Mouse (Mus musculus) limb, embryonic 14.5 days (tissue): ENCODE measurements at regions not wholly inside any gene's neighbourhood (a gene's known extent, or its start where the extent isn't known, plus 50 kb on each side); places are given as distances from the start of the nearest gene placed in this dataset.

ENCODE experiments used
- ATAC-seq: fragments of 200-750 bp; cut with Nextera tagmentation; 2 replicates; pipeline ENCODE4 v1.8.0; 2017; ENCODE audit warnings: low read depth, moderate number of reproducible peaks, moderate TSS enrichment; ENCODE audit not compliant: low FRiP score
- DNase-seq: peaks from one replicate; pipeline ENCODE4 v3.0.0-alpha.2; 2015; ENCODE audit warnings: low spot score
- H3K27ac ChIP-seq: fragments of 300-500 bp; sonication (generic); replicated peaks from 2 replicates; pipeline ENCODE4 v1.5.1; 2014; ENCODE audit warnings: low read depth, mild to moderate bottlenecking, low read length, moderate library complexity, mixed read lengths
- H3K27me3 ChIP-seq: fragments of 300-500 bp; sonication (generic); 2 replicates; pipeline ENCODE4 v1.6.1; 2014; ENCODE audit warnings: low read length, mixed read lengths; ENCODE audit not compliant: control insufficient read depth, insufficient read depth
- H3K36me3 ChIP-seq: fragments of 300-500 bp; sonication (generic); 2 replicates; pipeline ENCODE4 v1.6.1; 2014; ENCODE audit warnings: mild to moderate bottlenecking, low read length, moderate library complexity, mixed read lengths; ENCODE audit not compliant: control insufficient read depth, insufficient read depth
- H3K4me1 ChIP-seq: fragments of 300-500 bp; sonication (generic); 2 replicates; pipeline ENCODE4 v1.6.1; 2014; ENCODE audit warnings: antibody characterized with exemption, low read length, mixed read lengths; ENCODE audit not compliant: control insufficient read depth, insufficient read depth
- H3K4me2 ChIP-seq: fragments of 300-500 bp; sonication (generic); replicated peaks from 2 replicates; pipeline ENCODE4 v1.6.1; 2014; ENCODE audit warnings: low read depth, mild to moderate bottlenecking, low read length, moderate library complexity; ENCODE audit not compliant: severe bottlenecking
- H3K4me3 ChIP-seq: fragments of 300-500 bp; sonication (generic); replicated peaks from 2 replicates; pipeline ENCODE4 v1.5.1; 2014; ENCODE audit warnings: low read length
- H3K9ac ChIP-seq: fragments of 300-500 bp; sonication (generic); 2 replicates; pipeline ENCODE4 v1.6.1; 2014; ENCODE audit warnings: mild to moderate bottlenecking, low read depth, low read length, moderate library complexity; ENCODE audit not compliant: severe bottlenecking
- H3K9me3 ChIP-seq: fragments of 300-500 bp; sonication (generic); 2 replicates; pipeline ENCODE4 v1.6.1; 2016; ENCODE audit warnings: low read length; ENCODE audit not compliant: control insufficient read depth
- POLR2A ChIP-seq: fragments of 200-500 bp; IDR thresholded peaks from 2 replicates; pipeline ENCODE4 v1.8.0; 2012; ENCODE audit warnings: inconsistent platforms, mild to moderate bottlenecking, moderate library complexity, borderline replicate concordance; ENCODE audit not compliant: insufficient read depth, insufficient read length; ENCODE audit errors: extremely low read depth
- WGBS: fragments of 180-500 bp; shearing (Covaris S2); extraction: QIAGEN DNeasy Blood & Tissue Kit; methylation state at CpG from one replicate; pipeline ENCODE4 v1.1.7; 2014; 5-methylcytosine and 5-hydroxymethylcytosine counted together

GRCm38 (mm10) chr11:113056824-113057223 lies 274.8 kb downstream of the Sox9 start:
- Histone ChIP-seq H3K4me2 (no peak overlapping the region), H3K36me3 (no peaks in the 10 kb centered on the region), H3K27ac (no peak overlapping the region), H3K27me3 (no peaks in the 10 kb centered on the region), H3K9me3 (no peaks in the 10 kb centered on the region), H3K4me1 (peaks cover 19% of the 10 kb centered on the region), H3K9ac (no peak overlapping the region; the same call in 1 of the 2 replicates), H3K4me3 (no peak overlapping the region)
- 14% methylated on average over 5 of the region's 5 CpGs for whole genome bisulfite sequencing
- DNase-seq, result no peak
- TF ChIP-seq POLR2A, result no peak
- ATAC-seq, result no peak

- 83% methylated on average over 4 of the region's 4 CpGs for WGBS
- Histone ChIP-seq H3K36me3 (no peaks in the 10 kb centered on the region), H3K4me1 (no peaks in the 10 kb centered on the region), H3K9me3 (no peaks in the 10 kb centered on the region), H3K4me3 (no peak overlapping the region), H3K9ac (no peak overlapping the region), H3K4me2 (no peak overlapping the region), H3K27ac (no peak overlapping the region), H3K27me3 (no peaks in the 10 kb centered on the region)
- ATAC-seq (no peak), DNase-seq (no peak)
- TF ChIP-seq POLR2A, result no peak
These were observed 288.3 kb downstream of the Sox9 start for GRCm38 (mm10) chr11:113070365-113070764.

DNA sequence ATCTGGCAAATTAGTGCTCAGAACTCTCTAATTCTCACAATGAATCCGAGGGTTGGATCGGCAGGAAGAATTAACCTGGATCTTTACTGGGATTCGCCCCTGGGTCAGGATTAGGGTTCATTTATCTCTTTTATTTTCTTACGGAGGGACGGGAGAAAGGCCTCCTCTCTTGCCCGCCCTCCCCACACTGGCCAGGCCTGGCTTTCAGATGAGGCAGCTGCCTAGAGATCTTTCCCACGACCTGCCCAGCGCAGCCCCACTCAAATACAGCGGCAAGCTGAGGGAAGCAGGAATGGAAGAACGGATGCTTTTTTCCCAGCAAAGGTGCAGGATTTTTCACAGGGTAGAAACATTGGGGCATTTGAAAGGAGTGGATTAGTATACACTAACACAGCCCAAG lies 289.9 kb downstream of the Sox9 start:
- DNase-seq (no peak), ATAC-seq (no peak)
- WGBS, result 37% methylated on average over 10 of the region's 10 CpGs
- Histone ChIP-seq H3K4me3 (no peak overlapping the region), H3K4me1 (no peaks in the 10 kb centered on the region), H3K9me3 (no peaks in the 10 kb centered on the region), H3K27me3 (no peaks in the 10 kb centered on the region), H3K27ac (no peak overlapping the region), H3K4me2 (no peak overlapping the region), H3K36me3 (no peaks in the 10 kb centered on the region), H3K9ac (no peak overlapping the region)
- TF ChIP-seq POLR2A, result no peak

GRCm38 (mm10) chr11:113074328-113074727 lies 292.3 kb downstream of the Sox9 start:
- Histone ChIP-seq H3K4me3 (no peak overlapping the region), H3K27ac (no peak overlapping the region), H3K36me3 (no peaks in the 10 kb centered on the region), H3K9ac (no peak overlapping the region), H3K27me3 (no peaks in the 10 kb centered on the region), H3K4me1 (no peaks in the 10 kb centered on the region), H3K4me2 (no peak overlapping the region), H3K9me3 (no peaks in the 10 kb centered on the region)
- ATAC-seq (no peak), DNase-seq (no peak)
- TF ChIP-seq POLR2A, result no peak
- WGBS, result 88% methylated on average over 9 of the region's 9 CpGs

GRCm38 (mm10) chr11:113076371-113076770 lies 294.3 kb downstream of the Sox9 start:
- Histone ChIP-seq H3K36me3 (no peaks in the 10 kb centered on the region), H3K9me3 (no peaks in the 10 kb centered on the region), H3K9ac (no peak overlapping the region), H3K4me1 (no peaks in the 10 kb centered on the region), H3K4me2 (no peak overlapping the region), H3K27ac (no peak overlapping the region), H3K4me3 (no peak overlapping the region), H3K27me3 (no peaks in the 10 kb centered on the region)
- no peak for TF ChIP-seq POLR2A
- whole genome bisulfite sequencing, result 100% methylated on average over 4 of the region's 4 CpGs
- ATAC-seq (no peak), DNase-seq (no peak)

GRCm38 (mm10) chr11:113080311-113080710 lies 298.3 kb downstream of the Sox9 start:
- H3K9ac ChIP-seq, result no peak overlapping the region
- no peaks in the 10 kb centered on the region for H3K9me3 ChIP-seq
- H3K4me2 ChIP-seq, result no peak overlapping the region
- no peak overlapping the region for H3K4me3 ChIP-seq
- no peak for DNase-seq
- H3K36me3 ChIP-seq, result no peaks in the 10 kb centered on the region
- ATAC-seq, result no peak
- no peaks in the 10 kb centered on the region for H3K27me3 ChIP-seq
- H3K4me1 ChIP-seq, result peaks cover 5% of the 10 kb centered on the region; the same call in 1 of the 2 replicates
- whole genome bisulfite sequencing, result 90% methylated on average over 2 of the region's 2 CpGs
- no peak for TF ChIP-seq POLR2A
- no peak overlapping the region for H3K27ac ChIP-seq
